In the genomic region with DNA sequence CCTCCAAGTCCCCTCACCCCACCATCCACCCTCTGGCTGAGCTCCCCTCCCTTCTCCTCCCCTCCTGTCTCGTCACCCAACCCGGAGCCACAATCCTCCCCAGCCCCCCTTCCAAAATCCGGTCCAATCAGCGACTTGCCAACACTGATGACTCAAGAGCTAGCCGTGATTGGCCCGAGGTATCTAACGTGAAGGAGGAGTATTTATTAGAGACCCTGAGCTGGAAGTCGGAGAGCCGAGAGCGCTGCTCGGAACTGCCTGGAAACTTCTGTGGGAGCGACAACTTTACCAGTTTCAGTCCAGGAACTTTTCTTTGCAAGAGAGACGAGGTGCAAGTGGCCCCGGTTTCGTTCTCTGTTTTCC, we compare ENCODE assay signal across 8 mouse cellular contexts. TPM values are rescaled to one million over a fixed set of nuclear protein-coding genes. Genes with fewer than 3 reads are reported as not detected.
DNase-seq lines count a peak whose midpoint lies in the region; ATAC-seq and TF ChIP-seq lines count a peak whose summit lies in the region.

A gene (plus strand): TSS at position 231 of the 363 bp plus-strand sequence.

- H3K4me2 ChIP-seq in heart, embryonic 11.5 days = peak within 1 kb of the TSS; percentile 87
- peak within 1 kb of the TSS; percentile 85 for H3K4me2 ChIP-seq in kidney, embryonic 15.5 days
- H3K4me2 ChIP-seq in limb, embryonic 15.5 days = peak within 1 kb of the TSS; percentile 87
- peak within 1 kb of the TSS; percentile 92 for H3K4me2 ChIP-seq in neural tube, embryonic 13.5 days

- peak; percentile 99 for TF ChIP-seq POLR2A in embryonic fibroblast, embryonic 13.5 days (IDR thresholded peaks at IDR 0.05; ENCODE audit: low read depth, low read length)

- H3K36me3 ChIP-seq in heart, embryonic 11.5 days (ENCODE audit: control insufficient read depth, insufficient read depth, low read length) = no peaks in the 10 kb centered on the region
- no peaks in the 10 kb centered on the region for H3K36me3 ChIP-seq in kidney, embryonic 15.5 days
- H3K36me3 ChIP-seq in limb, embryonic 15.5 days = 0 out of 2 replicates have a peak, but pooled peaks cover 5% of the 10 kb centered on the region
- H3K36me3 ChIP-seq in neural tube, embryonic 13.5 days = no peaks in the 10 kb centered on the region

- peak within 1 kb of the TSS; percentile 84 for H3K27ac ChIP-seq in embryonic fibroblast, embryonic 13.5 days (ENCODE audit: insufficient read depth, low read length)
- H3K27ac ChIP-seq in heart, embryonic 11.5 days (ENCODE audit: low read depth, low read length) = peak within 1 kb of the TSS; percentile 83
- peak within 1 kb of the TSS; percentile 85 for H3K27ac ChIP-seq in kidney, embryonic 15.5 days
- H3K27ac ChIP-seq in limb, embryonic 15.5 days = peak within 1 kb of the TSS; percentile 97
- peak within 1 kb of the TSS; percentile 90 for H3K27ac ChIP-seq in neural tube, embryonic 13.5 days (replicated peaks)

- H3K27me3 ChIP-seq in heart, embryonic 11.5 days (ENCODE audit: control insufficient read depth, insufficient read depth, low read length) = peaks cover 67% of the 10 kb centered on the region
- peaks cover 60% of the 10 kb centered on the region for H3K27me3 ChIP-seq in kidney, embryonic 15.5 days
- peaks cover 25% of the 10 kb centered on the region for H3K27me3 ChIP-seq in limb, embryonic 15.5 days
- peaks cover 37% of the 10 kb centered on the region for H3K27me3 ChIP-seq in neural tube, embryonic 13.5 days

- peaks cover under 1% of the 10 kb centered on the region; the same call in 1 of the 2 replicates for H3K4me1 ChIP-seq in embryonic fibroblast, embryonic 13.5 days (ENCODE audit: control insufficient read depth, insufficient read depth, low read length)
- peaks cover 15% of the 10 kb centered on the region for H3K4me1 ChIP-seq in heart, embryonic 11.5 days (ENCODE audit: control insufficient read depth, insufficient read depth, low read length)
- peaks cover 48% of the 10 kb centered on the region for H3K4me1 ChIP-seq in kidney, embryonic 15.5 days
- H3K4me1 ChIP-seq in limb, embryonic 15.5 days = peaks cover 50% of the 10 kb centered on the region
- peaks cover 65% of the 10 kb centered on the region for H3K4me1 ChIP-seq in neural tube, embryonic 13.5 days (replicated peaks)

- ATAC-seq in heart, embryonic 11.5 days (replicated peaks; ENCODE audit: insufficient number of reproducible peaks, low FRiP score, low TSS enrichment) = peak; percentile 50; the same call in 1 of the 2 replicates
- ATAC-seq in kidney, embryonic 15.5 days (replicated peaks; ENCODE audit: low FRiP score) = peak; percentile 87
- ATAC-seq in limb, embryonic 15.5 days (ENCODE audit: insufficient number of reproducible peaks, low FRiP score, low TSS enrichment, low read depth) = peak; percentile 87
- ATAC-seq in neural tube, embryonic 13.5 days (ENCODE audit: low read depth) = peak; percentile 86

- no peaks in the 10 kb centered on the region for H3K9me3 ChIP-seq in heart, embryonic 11.5 days (replicated peaks; ENCODE audit: control insufficient read depth, low read length)
- no peaks in the 10 kb centered on the region for H3K9me3 ChIP-seq in kidney, embryonic 15.5 days (replicated peaks)
- H3K9me3 ChIP-seq in limb, embryonic 15.5 days = no peaks in the 10 kb centered on the region
- no peaks in the 10 kb centered on the region for H3K9me3 ChIP-seq in neural tube, embryonic 13.5 days

- H3K4me3 ChIP-seq in embryonic fibroblast, embryonic 13.5 days (ENCODE audit: insufficient read depth, low read length) = peak within 1 kb of the TSS; percentile 76
- H3K4me3 ChIP-seq in heart, embryonic 11.5 days (ENCODE audit: low read depth, low read length) = peak within 1 kb of the TSS; percentile 63
- peak within 1 kb of the TSS; percentile 57 for H3K4me3 ChIP-seq in kidney, embryonic 15.5 days (replicated peaks)
- H3K4me3 ChIP-seq in limb, embryonic 15.5 days = peak within 1 kb of the TSS; percentile 70
- H3K4me3 ChIP-seq in neural tube, embryonic 13.5 days = peak within 1 kb of the TSS; percentile 74

- under 1% methylated on average over 15 of the region's 15 CpGs for WGBS in heart, embryonic 11.5 days (ENCODE audit: insufficient replicate concordance)
- WGBS in kidney, embryonic 15.5 days = under 1% methylated on average over 15 of the region's 15 CpGs
- WGBS in limb, embryonic 15.5 days = 0% methylated on average over 15 of the region's 15 CpGs
- WGBS in neural tube, embryonic 13.5 days = 0% methylated on average over 15 of the region's 15 CpGs

- H3K9ac ChIP-seq in heart, embryonic 11.5 days (ENCODE audit: low read depth, low read length) = peak within 1 kb of the TSS; percentile 77
- peak within 1 kb of the TSS; percentile 61 for H3K9ac ChIP-seq in kidney, embryonic 15.5 days
- H3K9ac ChIP-seq in limb, embryonic 15.5 days = peak within 1 kb of the TSS; percentile 73
- peak within 1 kb of the TSS; percentile 87 for H3K9ac ChIP-seq in neural tube, embryonic 13.5 days

- DNase-seq in 3134 (ENCODE audit: extremely low read depth, insufficient read length, low spot score) = peak; percentile 91
- peak; percentile 83 for DNase-seq in adrenal gland, postnatal 25 days
- no peak for DNase-seq in natural killer cell, adult 2 months (ENCODE audit: low spot score in 2 of 2)

- TF ChIP-seq CTCF in embryonic fibroblast, embryonic 13.5 days (IDR thresholded peaks at IDR 0.05; ENCODE audit: borderline replicate concordance, insufficient read depth, low read length) = no peak

RNA-seq across cellular contexts. Expression of the gene that starts here (rescaled TPM):
- total RNA-seq in adrenal gland, postnatal 25 days (2021) = 0.97 and 1.7 TPM in 2 replicates
- polyA plus RNA-seq in embryonic fibroblast, embryonic 13.5 days (2011; ENCODE audit: insufficient read length, low read depth, missing spikeins) = 8.1 and 14.6 TPM in 2 replicates
- polyA plus RNA-seq in heart, embryonic 11.5 days (2014; fragmentation: Nextera tagmentation; extraction: Ambion mirVana) = 42.6 and 44.3 TPM in 2 replicates
- 36.2 and 37.9 TPM in 2 replicates for polyA plus RNA-seq in kidney, embryonic 15.5 days (2015; fragmentation: Nextera tagmentation; extraction: Ambion mirVana)
- 73.1 and 77.0 TPM in 2 replicates for polyA plus RNA-seq in limb, embryonic 15.5 days (2015; fragmentation: Nextera tagmentation; extraction: Ambion mirVana)
- polyA plus RNA-seq in neural tube, embryonic 13.5 days (2015; fragmentation: Nextera tagmentation; extraction: Ambion mirVana) = 49.0 and 72.8 TPM in 2 replicates

Comparison
In these comparisons a context has a peak if more than half of its experiments do, and no peak if none do; other contexts are left out.
1. DNase-seq: peak in 3134 (single experiment) and adrenal gland, postnatal 25 days (single experiment); none in natural killer cell, adult 2 months (0 of 2).
2. Peak in every context shown above with its lines, with median percentiles within 50 percentile points of each other: H3K27ac ChIP-seq, H3K4me3 ChIP-seq, ATAC-seq, H3K4me2 ChIP-seq and H3K9ac ChIP-seq.